Mouse (Mus musculus) ES-E14 (cell line): ENCODE results near the gene Gtf2f1.

ENCODE experiments used
- CHD2 ChIP-seq: IDR thresholded peaks from 2 replicates; pipeline ENCODE4 v1.6.1; 2014; ENCODE audit warnings: mild to moderate bottlenecking, low read depth, low read length, inconsistent platforms
- MAFK ChIP-seq: IDR thresholded peaks from 2 replicates; pipeline ENCODE4 v1.6.1; 2014; ENCODE audit warnings: mild to moderate bottlenecking, low read depth, low read length, inconsistent platforms; ENCODE audit not compliant: insufficient read depth
- ZC3H11A ChIP-seq: IDR thresholded peaks from 2 replicates; pipeline ENCODE4 v1.6.1; 2012; ENCODE audit warnings: low read depth, mild to moderate bottlenecking, inconsistent platforms, low read length, borderline replicate concordance

GRCm38 (mm10) chr17:57058891-57059485, 47.9 kb upstream of the Gtf2f1 start, which contains the start of gene Crb3:
- TF ChIP-seq CHD2 (no peak), MAFK (no peak), ZC3H11A (no peak)
